Mouse (Mus musculus) heart, embryonic 14.5 days (tissue): ENCODE data around the gene C7. TPM values are rescaled to one million over a fixed set of nuclear protein-coding genes. Genes with fewer than 3 reads are reported as not detected.
A peak's percentile ranks its signal among the peaks of the same experiment; 100 is the strongest.

Source experiments
- ATAC-seq: fragments of 200-750 bp; cut with Nextera tagmentation; 2 replicates; pipeline ENCODE4 v1.8.0; 2017; ENCODE audit warnings: low read depth, moderate TSS enrichment; ENCODE audit not compliant: insufficient number of reproducible peaks, insufficient read depth, low FRiP score
- H3K27ac ChIP-seq, 2 experiments: fragments of 200-500 bp in 1 of 2; fragments of 300-500 bp in 1 of 2; sonication (generic) in 1 of 2; replicated peaks in 1 of 2; 2 replicates each; pipeline ENCODE4 v1.5.1; 2012 to 2014; ENCODE audit warnings: low read depth in 2 of 2, low read length in 2 of 2, control low read depth in 1 of 2, mild to moderate bottlenecking in 1 of 2, mixed read lengths in 1 of 2; ENCODE audit not compliant: control insufficient read depth in 1 of 2, insufficient read depth in 1 of 2
- H3K27me3 ChIP-seq: fragments of 300-500 bp; sonication (generic); 2 replicates; pipeline ENCODE4 v1.6.1; 2014; ENCODE audit warnings: mild to moderate bottlenecking, low read length, control low read depth; ENCODE audit not compliant: control insufficient read depth, insufficient read depth
- H3K36me3 ChIP-seq: fragments of 300-500 bp; sonication (generic); 2 replicates; pipeline ENCODE4 v1.6.1; 2014; ENCODE audit warnings: mild to moderate bottlenecking, control low read depth, low read length, mixed read lengths; ENCODE audit not compliant: control insufficient read depth, insufficient read depth
- H3K4me1 ChIP-seq, 2 experiments: fragments of 200-500 bp in 1 of 2; fragments of 300-500 bp in 1 of 2; sonication (generic) in 1 of 2; 2 replicates each; pipeline ENCODE4 v1.6.1; 2012 to 2014; ENCODE audit warnings: low read length in 2 of 2, control low read depth in 1 of 2, mixed read lengths in 1 of 2; ENCODE audit not compliant: control insufficient read depth in 2 of 2, insufficient read depth in 2 of 2
- H3K4me2 ChIP-seq: fragments of 300-500 bp; sonication (generic); 2 replicates; pipeline ENCODE4 v1.6.1; 2014; ENCODE audit warnings: mild to moderate bottlenecking, low read length
- H3K4me3 ChIP-seq, 2 experiments: fragments of 200-500 bp in 1 of 2; fragments of 300-500 bp in 1 of 2; sonication (generic) in 1 of 2; 2 replicates each; pipeline ENCODE4 v1.5.1; 2012 to 2014; ENCODE audit warnings: low read length in 2 of 2, mild to moderate bottlenecking in 2 of 2, control low read depth in 1 of 2, low read depth in 1 of 2, moderate library complexity in 1 of 2; ENCODE audit not compliant: control insufficient read depth in 1 of 2, insufficient read depth in 1 of 2
- H3K9ac ChIP-seq: fragments of 300-500 bp; sonication (generic); 2 replicates; pipeline ENCODE4 v1.6.1; 2014; ENCODE audit warnings: mild to moderate bottlenecking, low read length
- H3K9me3 ChIP-seq: fragments of 300-500 bp; sonication (generic); 2 replicates; pipeline ENCODE4 v1.6.1; 2016; ENCODE audit warnings: low read length, control low read depth; ENCODE audit not compliant: control insufficient read depth
- WGBS: fragments of 180-500 bp; shearing (Covaris S2); extraction: QIAGEN DNeasy Blood & Tissue Kit; methylation state at CpG from one replicate; pipeline ENCODE4 v1.1.7; 2014; 5-methylcytosine and 5-hydroxymethylcytosine counted together
- polyA plus RNA-seq: library from polyadenylated mRNA; unstranded; fragments of >200 nt; fragmentation: Nextera tagmentation; extraction: Ambion mirVana; gene quantifications from 2 replicates; pipeline ENCODE4 v1.2.1, GENCODE M21; 2014

The C7 gene
- polyA plus RNA-seq = 0.12 TPM in 1 of 2 replicates, not detected in the other

DNA sequence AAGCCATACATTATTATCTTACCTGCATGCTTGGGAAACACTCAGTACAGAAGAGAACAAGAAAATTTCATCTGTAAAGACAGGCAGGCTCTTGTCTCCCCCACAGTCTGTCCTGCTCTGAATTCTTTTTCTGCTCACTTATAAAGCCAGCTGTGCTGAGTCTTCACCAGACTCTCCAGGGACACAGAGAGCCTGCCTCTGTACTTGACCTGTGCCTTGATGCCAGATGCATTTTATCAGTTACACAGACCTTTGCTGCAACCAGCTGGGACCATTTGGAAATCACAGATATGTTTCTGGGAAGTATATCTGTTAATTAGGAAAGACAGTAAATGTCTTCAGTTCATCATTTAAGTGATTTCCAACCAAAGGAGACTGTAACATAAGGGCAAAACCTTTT lies at the start of gene C7:
C7 (minus strand) TSS at position 106 of the 400 bp plus-strand sequence.
- ATAC-seq = no peak
- Histone ChIP-seq H3K36me3 (no peaks in the 10 kb centered on the region), H3K4me1 (no peaks in the 10 kb centered on the region), H3K4me3 (no peak within 1 kb of the TSS), H3K9ac (no peak within 1 kb of the TSS), H3K27me3 (no peaks in the 10 kb centered on the region), H3K9me3 (0 out of 2 replicates have a peak, but pooled peaks cover 5% of the 10 kb centered on the region), H3K4me2 (no peak within 1 kb of the TSS), H3K27ac (no peak within 1 kb of the TSS)

DNA sequence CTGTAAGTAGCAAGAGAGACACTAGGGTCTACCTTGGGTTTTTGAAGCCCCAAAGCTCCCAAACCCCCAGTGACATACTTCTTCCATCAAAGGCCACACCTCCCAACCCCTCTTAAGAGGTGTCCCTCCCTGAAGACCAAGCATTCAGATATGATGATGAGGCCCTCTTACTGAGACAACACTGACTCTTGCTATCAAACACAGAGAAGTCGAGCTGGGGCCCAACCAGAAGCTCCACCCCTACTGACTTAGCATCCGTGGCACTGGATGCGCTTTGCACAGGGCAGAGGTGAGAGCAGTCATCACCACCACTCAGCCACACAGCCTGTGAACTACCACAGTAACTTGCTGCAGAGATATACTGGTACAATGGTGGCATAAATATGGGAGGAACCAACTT lies 49.1 kb upstream of the C7 start:
- ATAC-seq = no peak
- H3K4me1 ChIP-seq = peaks cover 6 to 12% of the 10 kb centered on the region in 2 experiments; a peak in 3 of 4 replicates
- H3K36me3 ChIP-seq = peaks cover 5% of the 10 kb centered on the region
- no peak overlapping the region for H3K9ac ChIP-seq
- WGBS = 68% methylated on average over 3 of the region's 3 CpGs
- H3K27me3 ChIP-seq = no peaks in the 10 kb centered on the region
- no peak overlapping the region for H3K4me3 ChIP-seq
- no peak overlapping the region for H3K27ac ChIP-seq
- no peaks in the 10 kb centered on the region for H3K9me3 ChIP-seq
- H3K4me2 ChIP-seq = no peak overlapping the region

DNA sequence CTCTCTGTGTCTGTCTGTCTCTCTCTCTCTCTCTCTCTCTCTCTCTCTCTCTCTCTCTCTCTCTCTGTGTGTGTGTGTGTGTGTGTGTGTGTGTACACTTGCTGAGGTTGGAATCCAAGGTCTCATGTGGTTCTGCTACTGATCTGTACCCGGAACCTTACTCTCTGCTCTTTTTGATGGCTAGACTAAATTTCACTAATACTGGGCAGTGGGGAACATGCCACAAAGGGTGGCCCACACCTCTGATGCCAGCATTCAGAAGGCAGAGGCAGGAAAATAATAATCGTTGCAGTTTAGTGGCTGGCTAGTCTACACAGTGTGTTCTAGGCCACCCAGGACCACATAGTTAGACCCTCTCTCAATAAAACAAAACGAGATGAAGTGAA lies 45.1 kb upstream of the C7 start:
- Histone ChIP-seq H3K36me3 (peaks cover 6% of the 10 kb centered on the region; the same call in 1 of the 2 replicates), H3K9ac (peak overlapping the region; percentile 68; the same call in 1 of the 2 replicates), H3K9me3 (no peaks in the 10 kb centered on the region), H3K4me3 (no peak overlapping the region), H3K27me3 (no peaks in the 10 kb centered on the region), H3K4me1 (no peaks in the 10 kb centered on the region), H3K27ac (peak overlapping the region; percentile 80; a peak in 2 of 4 replicates), H3K4me2 (peak overlapping the region; percentile 56)
- 65% methylated on average over 3 of the region's 3 CpGs for WGBS
- no peak for ATAC-seq

DNA sequence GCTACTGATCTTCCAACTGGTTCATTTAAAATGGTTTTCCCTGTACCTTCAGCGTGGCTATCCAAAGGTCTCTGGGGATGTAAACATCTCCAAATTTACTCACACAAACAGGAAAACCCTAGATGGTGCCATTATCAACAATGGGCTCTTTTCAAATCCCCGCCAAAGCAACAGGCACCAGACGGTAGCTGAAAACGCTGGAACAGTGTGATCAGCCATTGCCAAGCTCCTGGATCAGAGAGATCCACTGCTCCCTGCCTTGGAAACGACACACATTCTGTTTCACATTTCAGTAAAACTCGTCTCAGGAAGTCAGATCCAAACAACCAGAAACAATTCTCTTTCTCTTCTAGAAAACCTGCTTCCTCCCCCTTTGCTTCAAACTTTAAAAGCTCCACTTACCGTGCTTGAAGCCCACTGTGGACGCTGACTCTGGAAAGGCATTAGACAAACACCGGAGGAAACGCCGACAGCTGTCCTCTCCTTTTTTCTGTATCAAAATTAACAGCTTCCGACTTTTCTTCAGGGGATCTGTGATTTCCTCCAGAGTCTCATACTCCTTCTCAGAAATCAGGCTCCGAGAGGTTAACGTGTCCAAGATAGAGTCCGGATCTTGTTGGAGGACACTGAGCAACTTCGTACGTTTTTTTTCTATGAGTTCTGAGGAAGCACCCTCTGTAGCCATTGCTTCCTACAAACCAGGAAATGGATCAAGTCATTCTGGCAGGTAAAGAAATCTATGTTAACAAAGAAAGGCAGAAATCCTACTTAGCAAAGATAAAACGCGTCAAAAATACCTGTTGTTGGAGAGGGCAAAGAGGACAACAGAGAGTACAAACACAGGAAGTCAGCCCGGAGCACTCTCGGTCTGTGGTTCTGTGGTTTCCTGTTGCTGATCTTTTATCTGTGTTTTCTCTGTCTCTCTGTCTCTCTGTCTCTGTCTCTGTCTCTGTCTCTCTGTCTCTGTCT lies 44.4 kb upstream of the C7 start, which contains the start of gene Card6:
Card6 (minus strand) TSS at position 854 of the 969 bp plus-strand sequence.
- Histone ChIP-seq H3K4me3 (peak within 1 kb of the TSS; percentile 36 to 46), H3K27ac (peak within 1 kb of the TSS; percentile 80), H3K4me2 (peak within 1 kb of the TSS; percentile 56), H3K4me1 (no peaks in the 10 kb centered on the region), H3K36me3 (peaks cover 6% of the 10 kb centered on the region; the same call in 1 of the 2 replicates), H3K27me3 (no peaks in the 10 kb centered on the region), H3K9ac (peak within 1 kb of the TSS; percentile 68), H3K9me3 (no peaks in the 10 kb centered on the region)
- 47% methylated on average over 21 of the region's 21 CpGs for WGBS
- ATAC-seq = no peak

DNA sequence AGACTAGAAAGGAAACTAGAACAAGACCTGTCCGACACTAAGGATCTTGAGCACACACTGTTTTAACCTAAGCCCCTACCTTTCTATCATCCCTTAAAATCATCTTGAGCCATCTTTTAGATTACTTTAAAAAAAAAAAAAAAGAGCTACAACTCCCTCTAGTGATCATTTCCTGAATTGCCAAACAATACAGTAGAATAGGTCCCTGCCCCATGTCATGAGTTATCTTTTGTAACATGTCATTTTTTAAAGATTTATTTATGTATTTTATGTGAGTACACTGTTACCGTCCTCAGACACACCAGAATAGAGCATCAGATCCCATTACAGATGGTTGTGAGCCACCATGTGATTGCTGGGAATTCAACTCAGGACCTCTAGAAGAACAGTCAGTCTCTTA lies 42.8 kb upstream of the C7 start:
- no peaks in the 10 kb centered on the region for H3K4me1 ChIP-seq
- ATAC-seq = no peak
- no peak overlapping the region for H3K4me2 ChIP-seq
- no peak overlapping the region for H3K4me3 ChIP-seq
- peaks cover 6% of the 10 kb centered on the region; the same call in 1 of the 2 replicates for H3K36me3 ChIP-seq
- 52% methylated on average over 2 of the region's 2 CpGs for WGBS
- H3K27ac ChIP-seq = no peak overlapping the region
- no peaks in the 10 kb centered on the region for H3K27me3 ChIP-seq
- H3K9ac ChIP-seq = no peak overlapping the region
- H3K9me3 ChIP-seq = no peaks in the 10 kb centered on the region

DNA sequence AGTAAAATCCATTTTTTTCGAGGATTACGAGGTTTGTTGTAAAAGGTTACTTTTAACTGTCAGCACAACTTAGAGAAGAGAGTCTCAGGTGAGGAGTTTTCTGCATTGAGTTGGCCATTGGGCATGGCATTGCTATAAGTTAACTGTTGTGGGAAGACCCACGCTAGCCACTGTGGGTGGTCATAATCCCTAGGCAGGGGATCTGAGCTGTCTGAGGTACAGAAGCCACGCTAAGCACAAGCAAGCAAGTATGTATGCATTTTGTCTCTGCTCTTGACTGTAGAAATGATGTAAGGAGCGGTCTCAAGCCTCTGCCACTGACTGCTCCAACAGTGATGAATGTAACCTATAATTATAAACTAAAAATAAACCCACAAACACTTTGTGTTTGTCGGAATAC lies 42.4 kb upstream of the C7 start:
- no peak overlapping the region for H3K9ac ChIP-seq
- H3K4me2 ChIP-seq = no peak overlapping the region
- no peaks in the 10 kb centered on the region for H3K27me3 ChIP-seq
- ATAC-seq = no peak
- H3K9me3 ChIP-seq = no peaks in the 10 kb centered on the region
- no peaks in the 10 kb centered on the region for H3K4me1 ChIP-seq
- no peak overlapping the region for H3K4me3 ChIP-seq
- H3K36me3 ChIP-seq = peaks cover 6% of the 10 kb centered on the region; the same call in 1 of the 2 replicates
- H3K27ac ChIP-seq = no peak overlapping the region
- 81% methylated on average over 6 of the region's 6 CpGs for WGBS

DNA sequence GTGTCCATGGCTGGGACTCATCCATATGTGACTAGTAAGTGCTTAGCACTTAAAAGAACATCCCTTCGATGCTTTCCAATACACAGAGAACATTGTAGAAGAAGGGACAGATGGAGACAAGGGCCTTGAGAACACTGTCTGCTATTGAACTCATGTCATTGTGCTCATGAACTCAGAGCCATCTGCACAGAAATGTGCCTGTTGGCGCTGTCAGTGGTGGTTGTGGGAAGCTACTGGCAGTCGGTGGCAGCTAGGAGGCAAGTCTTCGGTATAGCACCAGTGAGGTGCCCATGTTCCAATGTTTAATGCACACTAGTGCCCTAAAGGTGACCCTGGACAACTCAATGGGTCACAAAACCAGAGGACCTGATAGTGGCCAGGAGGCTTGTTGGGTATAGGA lies 38.8 kb upstream of the C7 start:
- no peaks in the 10 kb centered on the region for H3K27me3 ChIP-seq
- peaks cover 13% of the 10 kb centered on the region for H3K36me3 ChIP-seq
- H3K9ac ChIP-seq = no peak overlapping the region
- no peak overlapping the region for H3K4me3 ChIP-seq
- no peak for ATAC-seq
- H3K9me3 ChIP-seq = no peaks in the 10 kb centered on the region
- WGBS = 90% methylated on average over 4 of the region's 4 CpGs
- H3K27ac ChIP-seq = no peak overlapping the region
- no peak overlapping the region for H3K4me2 ChIP-seq
- no peaks in the 10 kb centered on the region for H3K4me1 ChIP-seq
